Mouse (Mus musculus) lung, postnatal 0 days (tissue): Measurements from ENCODE around the gene Sbf2.

Experiments
- CTCF ChIP-seq: IDR thresholded peaks from 2 replicates; pipeline ENCODE4 v1.5.1; 2016; ENCODE audit warnings: antibody characterized with exemption, mild to moderate bottlenecking
- EP300 ChIP-seq: IDR thresholded peaks from 2 replicates; pipeline ENCODE4 v1.6.1; 2016; ENCODE audit warnings: antibody characterized with exemption, mild to moderate bottlenecking, control low read depth

DNA sequence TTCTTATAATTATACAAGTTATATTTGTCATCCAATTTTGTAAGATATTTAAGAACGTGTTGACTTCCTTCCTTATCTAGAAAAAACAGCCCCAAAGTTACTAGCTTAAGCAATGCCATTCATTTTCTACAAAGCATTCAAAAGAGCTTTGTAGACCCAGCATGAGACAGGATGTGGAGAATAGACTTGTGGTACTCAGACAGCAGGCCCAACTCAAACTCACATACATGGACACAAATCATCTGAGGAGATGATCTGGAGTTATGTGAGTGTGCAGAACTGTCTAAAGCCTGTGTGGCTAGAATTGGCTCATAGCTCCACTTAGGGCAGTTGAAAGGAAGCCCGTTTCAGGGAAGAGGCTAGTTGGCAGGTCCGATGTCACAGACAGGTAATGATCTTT is 233.1 kb downstream of the Sbf2 start:
- TF ChIP-seq CTCF (no peak), EP300 (no peak; the same call in 1 of the 2 replicates)
